Mouse (Mus musculus): ENCODE measurements at regions not wholly inside any gene's neighbourhood (a gene's known extent, or its start where the extent isn't known, plus 50 kb on each side); places are given as distances from the start of the nearest gene placed in this dataset.
"Not testable (repeated sequence)": the region's sequence is repeated elsewhere in the genome, so short reads cannot be mapped to it uniquely, and the experiment has no call there.

- not testable (repeated sequence) for TF ChIP-seq CTCF (IDR thresholded peaks at IDR 0.05; ENCODE audit: control insufficient read depth, insufficient read depth, low read length); POLR2A (IDR thresholded peaks at IDR 0.05; ENCODE audit: borderline replicate concordance, control insufficient read depth, low read depth, low read length)
These were observed 68.2 kb upstream of the Syn3 start for GRCm38 (mm10) chr10:86566875-86567274.

Data from bone marrow, adult 2 months (tissue).